ENCODE assay signal across 20 mouse cellular contexts in genomic region chr17:34559895-34560294, GRCm38 (mm10). TPM values are rescaled to one million over a fixed set of nuclear protein-coding genes. Genes with fewer than 3 reads are reported as not detected.
DNase-seq lines count a peak whose midpoint lies in the region; ATAC-seq lines count a peak whose summit lies in the region.
"Had no signal": no experiment of that assay in that cellular context is flagged by ENCODE, and none has a peak within 500 bp of the region (broad histone marks: within the 10 kb centered on the region; RNA-seq: fewer than 3 reads in every experiment).

No protein-coding gene starts in this region.

- H3K4me3 ChIP-seq in embryonic facial prominence, embryonic 10.5 days = no peak overlapping the region
- H3K4me3 ChIP-seq: embryonic facial prominence, embryonic 13.5 days had no signal

- no peaks in the 10 kb centered on the region for H3K9me3 ChIP-seq in embryonic facial prominence, embryonic 10.5 days
- H3K9me3 ChIP-seq: embryonic facial prominence, embryonic 13.5 days had no signal

- H3K27ac ChIP-seq in embryonic facial prominence, embryonic 10.5 days (replicated peaks) = no peak overlapping the region
- H3K27ac ChIP-seq: embryonic facial prominence, embryonic 13.5 days had no signal

- 25% methylated on average over 15 of the region's 15 CpGs for WGBS in embryonic facial prominence, embryonic 10.5 days

- DNase-seq in A20 (ENCODE audit: low read depth, low spot score) = peak; percentile 80
- peak; percentile 61 for DNase-seq in CD4-positive, CD25-positive, alpha-beta regulatory T cell, adult 2 months (ENCODE audit: low read depth, low spot score)
- DNase-seq in induced T-regulatory cell, adult 2 months (ENCODE audit: low read depth) = peak; percentile 59
- no peak for DNase-seq in left cerebral cortex, postnatal 10 days (ENCODE audit: extremely low spot score in 1 of 2, low spot score in 2 of 2)
- no peak for DNase-seq in ovary, adult 18-20 months (ENCODE audit: low spot score)
- DNase-seq in embryonic facial prominence, embryonic 10.5 days (ENCODE audit: low spot score) = no peak
- DNase-seq: cerebellum, postnatal 25 days; heart, postnatal 4 days; kidney, adult 18-20 months; midbrain, embryonic 14.5 days; thymus, postnatal 14 days had no signal

- ATAC-seq in megakaryocyte, adult 5-6 weeks (ENCODE audit: poor library complexity, severe bottlenecking) = 0 out of 2 replicates have a peak, but pooled peaks have one; percentile 34

- intact Hi-C loops in left cerebral cortex, postnatal 10 days (cut with DNase I) = loop anchor here (5.0 kb wide), 1 partner anchor 118 kb away; no protein-coding TSS in a partner anchor

- peaks cover 18% of the 10 kb centered on the region for H3K4me1 ChIP-seq in embryonic facial prominence, embryonic 10.5 days

- H3K36me3 ChIP-seq in embryonic facial prominence, embryonic 10.5 days (replicated peaks) = no peaks in the 10 kb centered on the region
- H3K36me3 ChIP-seq: embryonic facial prominence, embryonic 13.5 days had no signal

- H3K27me3 ChIP-seq in embryonic facial prominence, embryonic 10.5 days (replicated peaks; ENCODE audit: low read depth, poor library complexity, severe bottlenecking) = 0 out of 2 replicates have a peak, but pooled peaks cover 5% of the 10 kb centered on the region
- H3K27me3 ChIP-seq: embryonic facial prominence, embryonic 13.5 days had no signal

RNA-seq across cellular contexts. Expression of gene Notch4, which starts 4.2 kb away (rescaled TPM):
- total RNA-seq in megakaryocyte, adult 5-6 weeks (2015) = 0.11 TPM in 1 of 2 replicates, not detected in the other
- 0.12 and 0.15 TPM in 2 replicates for total RNA-seq in megakaryocyte, adult 5-6 weeks (2017)
- 10 to 100 TPM; 10.6 to 12.0 TPM for total RNA-seq in left cerebral cortex, postnatal 10 days (2021)
- 5.4 and 6.6 TPM in 2 replicates for polyA plus RNA-seq in embryonic facial prominence, embryonic 10.5 days (2016; fragmentation: Nextera tagmentation; extraction: Ambion mirVana)

RNA-seq across cellular contexts. Expression of gene Gpsm3, which starts 29.7 kb away (rescaled TPM):
- 243 and 248 TPM in 2 replicates for total RNA-seq in megakaryocyte, adult 5-6 weeks (2015)
- 75.7 and 109 TPM in 2 replicates for total RNA-seq in megakaryocyte, adult 5-6 weeks (2017)
- total RNA-seq in left cerebral cortex, postnatal 10 days (2021) = 1 to 10 TPM; 3.1 to 4.1 TPM
- 9.4 and 10.1 TPM in 2 replicates for polyA plus RNA-seq in embryonic facial prominence, embryonic 10.5 days (2016; fragmentation: Nextera tagmentation; extraction: Ambion mirVana)

RNA-seq across cellular contexts. Expression of gene Pbx2, which starts 31.2 kb away (rescaled TPM):
- total RNA-seq in megakaryocyte, adult 5-6 weeks (2015) = 18.3 and 26.6 TPM in 2 replicates
- 29.3 and 32.7 TPM in 2 replicates for total RNA-seq in megakaryocyte, adult 5-6 weeks (2017)
- 10 to 100 TPM; 40.3 to 40.9 TPM for total RNA-seq in left cerebral cortex, postnatal 10 days (2021)
- polyA plus RNA-seq in embryonic facial prominence, embryonic 10.5 days (2016; fragmentation: Nextera tagmentation; extraction: Ambion mirVana) = 18.2 and 19.5 TPM in 2 replicates

RNA-seq across cellular contexts. Expression of gene Ager, which starts 37.8 kb away (rescaled TPM):
- 1.8 and 4.8 TPM in 2 replicates for total RNA-seq in megakaryocyte, adult 5-6 weeks (2015)
- 1.6 and 2.4 TPM in 2 replicates for total RNA-seq in megakaryocyte, adult 5-6 weeks (2017)
- total RNA-seq in left cerebral cortex, postnatal 10 days (2021) = 1 to 10 TPM in 1 of 2 experiments, under 1 TPM in 1; 0.97 to 1.3 TPM
- 2.6 and 3.6 TPM in 2 replicates for polyA plus RNA-seq in embryonic facial prominence, embryonic 10.5 days (2016; fragmentation: Nextera tagmentation; extraction: Ambion mirVana)

RNA-seq across cellular contexts. Expression of gene Btnl6, which starts 42.7 kb away (rescaled TPM):
- total RNA-seq in megakaryocyte, adult 5-6 weeks (2015) = not detected in 2 replicates
- total RNA-seq in megakaryocyte, adult 5-6 weeks (2017) = not detected in 2 replicates
- total RNA-seq in left cerebral cortex, postnatal 10 days (2021) = not detected
- not detected in 2 replicates for polyA plus RNA-seq in embryonic facial prominence, embryonic 10.5 days (2016; fragmentation: Nextera tagmentation; extraction: Ambion mirVana)
- total RNA-seq: ES-E14; heart, adult 8-10 months; heart, postnatal 4 days; layer of hippocampus, adult 18-20 months had no signal
- polyA plus RNA-seq: embryonic facial prominence, embryonic 13.5 days; forebrain, embryonic 11.5 days; limb, embryonic 11.5 days; lung, embryonic 16.5 days; midbrain, embryonic 14.5 days; neural tube, embryonic 11.5 days had no signal

Comparison
In these comparisons a context has a peak if more than half of its experiments do, and no peak if none do; other contexts are left out.
1. DNase-seq: peak in A20 (single experiment), CD4-positive, CD25-positive, alpha-beta regulatory T cell, adult 2 months (single experiment) and induced T-regulatory cell, adult 2 months (single experiment); none in left cerebral cortex, postnatal 10 days (0 of 2), ovary, adult 18-20 months (single experiment) and embryonic facial prominence, embryonic 10.5 days (single experiment).
2. RNA of gene Notch4, which starts 4.2 kb away (total RNA-seq): 10.6 to 12.0 TPM in left cerebral cortex, postnatal 10 days; 0.11 to 0.15 TPM in megakaryocyte, adult 5-6 weeks; every median in the first group is over 10 times any median in the second.
3. RNA of gene Gpsm3, which starts 29.7 kb away (total RNA-seq): 75.7 to 248 TPM in megakaryocyte, adult 5-6 weeks; 3.1 to 4.1 TPM in left cerebral cortex, postnatal 10 days; every median in the first group is over 10 times any median in the second.